Mouse (Mus musculus): ENCODE results near the gene Plxnd1. TPM values are rescaled to one million over a fixed set of nuclear protein-coding genes. Genes with fewer than 3 reads are reported as not detected.

Gene Plxnd1
- polyA plus RNA-seq, 1 experiment from 2014 or later = 45.2 TPM

DNA sequence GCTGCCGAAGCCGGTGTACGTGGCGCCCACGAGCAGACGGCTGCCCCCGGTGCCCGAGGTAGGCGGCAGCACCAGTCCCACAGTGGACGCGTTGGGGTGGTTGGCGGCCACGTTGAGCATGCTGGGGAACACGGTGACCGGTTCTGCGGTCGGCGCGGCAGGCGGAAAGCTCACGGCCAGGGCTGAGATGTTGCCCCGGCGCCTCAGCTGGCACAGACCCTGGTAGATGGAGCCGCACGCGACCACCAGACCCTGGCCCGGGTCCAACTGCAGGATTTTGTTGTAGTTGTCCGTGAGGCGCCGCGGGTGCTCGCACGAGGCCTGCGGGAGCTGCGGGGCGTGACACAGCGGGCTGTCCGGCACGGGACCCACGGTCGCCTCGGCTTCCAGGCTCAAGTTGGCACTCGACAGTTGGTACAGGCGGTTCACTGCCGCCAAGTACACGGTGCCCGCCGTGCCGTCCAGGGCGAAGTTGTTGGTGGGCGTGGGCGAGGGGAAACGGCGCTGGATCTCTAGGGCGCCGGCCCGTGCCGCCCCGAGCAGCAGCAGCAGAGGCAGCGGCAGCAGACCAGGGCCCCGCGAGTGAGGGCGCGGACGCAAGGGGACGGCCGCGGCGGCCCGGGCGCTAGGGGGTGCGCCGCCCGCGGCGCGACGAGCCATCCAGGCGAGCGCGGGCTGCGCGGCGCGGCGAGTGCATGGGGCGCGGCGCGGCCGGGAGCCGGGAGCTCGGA is 494 bp downstream of the Plxnd1 start:
- Histone ChIP-seq H3K27ac (ENCODE audit: low read length) (peak overlapping the region; percentile 89), H3K4me2 (ENCODE audit: low read depth, low read length) (peak overlapping the region; percentile 81), H3K9ac (ENCODE audit: low read length) (peak overlapping the region; percentile 84), H3K27me3 (ENCODE audit: control insufficient read depth, insufficient read depth, low read depth, low read length) (peaks cover 9% of the 10 kb centered on the region; the same call in 1 of the 2 replicates), H3K4me3 (ENCODE audit: low read length) (peak overlapping the region; percentile 80), H3K9me3 (ENCODE audit: control insufficient read depth, low read length) (no peaks in the 10 kb centered on the region), H3K4me1 (replicated peaks; ENCODE audit: control insufficient read depth, insufficient read depth, low read length) (peaks cover 64% of the 10 kb centered on the region), H3K36me3 (ENCODE audit: control insufficient read depth, insufficient read depth, low read length) (peaks cover 2% of the 10 kb centered on the region; the same call in 1 of the 2 replicates)
- ATAC-seq (ENCODE audit: low read depth) = no peak
- WGBS = under 1% methylated on average over 69 of the region's 93 CpGs

DNA sequence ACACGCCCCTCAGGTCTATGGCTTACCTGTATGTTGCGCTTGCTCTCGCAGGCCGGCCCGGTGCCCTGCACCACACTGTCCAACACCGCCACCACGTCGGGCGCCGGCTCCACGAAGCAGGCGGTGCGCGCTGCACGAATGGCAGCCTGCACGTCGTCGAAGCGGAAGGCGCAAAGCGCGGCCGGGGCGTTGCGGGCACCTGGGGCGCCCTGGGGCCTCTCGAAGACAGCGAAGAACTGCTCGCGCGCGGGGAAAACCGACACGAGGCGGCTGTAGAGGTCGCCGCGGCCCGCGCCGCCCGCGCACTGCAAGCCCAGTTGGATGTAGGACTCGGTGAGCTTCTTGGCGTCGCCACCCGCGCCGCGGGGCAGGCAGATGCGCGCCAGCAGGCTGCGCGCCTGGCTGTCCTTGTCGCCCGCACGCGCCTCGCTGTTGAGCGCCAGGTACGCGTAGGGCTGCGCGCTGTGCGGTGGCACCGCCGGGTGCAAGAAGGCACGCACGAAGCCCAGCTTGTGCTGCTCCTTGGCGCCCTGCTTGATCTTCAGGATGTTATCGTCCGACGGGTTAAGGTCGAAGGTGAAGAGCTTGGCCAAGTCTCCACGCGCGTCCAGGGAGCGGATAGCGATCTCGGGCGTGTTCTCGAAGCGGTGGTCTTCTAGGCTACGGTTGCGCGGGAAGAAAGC is 1.2 kb downstream of the Plxnd1 start:
- WGBS = under 1% methylated on average over 82 of the region's 86 CpGs

DNA sequence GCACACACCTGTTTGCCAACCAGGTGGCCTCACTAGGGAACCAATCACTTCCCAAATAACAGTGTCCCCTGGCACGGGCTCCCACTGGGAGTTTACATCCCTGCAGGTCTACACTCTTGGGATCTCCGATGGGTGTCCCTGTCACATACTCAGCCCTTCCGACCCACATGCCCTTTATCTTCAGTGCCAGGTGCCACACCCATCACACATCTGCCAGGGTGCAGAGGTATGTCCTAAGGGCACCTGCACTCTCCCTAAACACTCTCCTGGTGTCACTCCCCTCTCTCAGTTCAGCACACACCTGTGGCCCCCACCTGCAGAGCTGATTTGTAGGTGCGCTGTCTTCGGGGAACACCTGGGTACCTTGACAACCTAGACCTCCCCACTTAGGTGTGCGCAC is 1.8 kb downstream of the Plxnd1 start:
- no peak for ATAC-seq (ENCODE audit: low read depth)
- Histone ChIP-seq H3K4me3 (ENCODE audit: low read length) (peak overlapping the region; percentile 80), H3K9me3 (ENCODE audit: control insufficient read depth, low read length) (no peaks in the 10 kb centered on the region), H3K27ac (ENCODE audit: low read length) (peak overlapping the region; percentile 6; the same call in 1 of the 2 replicates), H3K27me3 (ENCODE audit: control insufficient read depth, insufficient read depth, low read depth, low read length) (peaks cover 9% of the 10 kb centered on the region; the same call in 1 of the 2 replicates), H3K9ac (ENCODE audit: low read length) (peak overlapping the region; percentile 84), H3K36me3 (ENCODE audit: control insufficient read depth, insufficient read depth, low read length) (peaks cover 2% of the 10 kb centered on the region; the same call in 1 of the 2 replicates), H3K4me2 (ENCODE audit: low read depth, low read length) (peak overlapping the region; percentile 81), H3K4me1 (replicated peaks; ENCODE audit: control insufficient read depth, insufficient read depth, low read length) (peaks cover 64% of the 10 kb centered on the region)
- WGBS = 20% methylated on average over 6 of the region's 6 CpGs

More for the DNA sequence above, 1.2 kb downstream of the Plxnd1 start:
- H3K4me3 ChIP-seq (ENCODE audit: low read length) = peak overlapping the region; percentile 80
- peaks cover 9% of the 10 kb centered on the region; the same call in 1 of the 2 replicates for H3K27me3 ChIP-seq (ENCODE audit: control insufficient read depth, insufficient read depth, low read depth, low read length)
- H3K9ac ChIP-seq (ENCODE audit: low read length) = peak overlapping the region; percentile 84
- H3K36me3 ChIP-seq (ENCODE audit: control insufficient read depth, insufficient read depth, low read length) = peaks cover 2% of the 10 kb centered on the region; the same call in 1 of the 2 replicates
- H3K27ac ChIP-seq (ENCODE audit: low read length) = peak overlapping the region; percentile 89
- ATAC-seq (ENCODE audit: low read depth) = no peak
- peak overlapping the region; percentile 81 for H3K4me2 ChIP-seq (ENCODE audit: low read depth, low read length)
- H3K4me1 ChIP-seq (replicated peaks; ENCODE audit: control insufficient read depth, insufficient read depth, low read length) = peaks cover 68% of the 10 kb centered on the region
- no peaks in the 10 kb centered on the region for H3K9me3 ChIP-seq (ENCODE audit: control insufficient read depth, low read length)

DNA sequence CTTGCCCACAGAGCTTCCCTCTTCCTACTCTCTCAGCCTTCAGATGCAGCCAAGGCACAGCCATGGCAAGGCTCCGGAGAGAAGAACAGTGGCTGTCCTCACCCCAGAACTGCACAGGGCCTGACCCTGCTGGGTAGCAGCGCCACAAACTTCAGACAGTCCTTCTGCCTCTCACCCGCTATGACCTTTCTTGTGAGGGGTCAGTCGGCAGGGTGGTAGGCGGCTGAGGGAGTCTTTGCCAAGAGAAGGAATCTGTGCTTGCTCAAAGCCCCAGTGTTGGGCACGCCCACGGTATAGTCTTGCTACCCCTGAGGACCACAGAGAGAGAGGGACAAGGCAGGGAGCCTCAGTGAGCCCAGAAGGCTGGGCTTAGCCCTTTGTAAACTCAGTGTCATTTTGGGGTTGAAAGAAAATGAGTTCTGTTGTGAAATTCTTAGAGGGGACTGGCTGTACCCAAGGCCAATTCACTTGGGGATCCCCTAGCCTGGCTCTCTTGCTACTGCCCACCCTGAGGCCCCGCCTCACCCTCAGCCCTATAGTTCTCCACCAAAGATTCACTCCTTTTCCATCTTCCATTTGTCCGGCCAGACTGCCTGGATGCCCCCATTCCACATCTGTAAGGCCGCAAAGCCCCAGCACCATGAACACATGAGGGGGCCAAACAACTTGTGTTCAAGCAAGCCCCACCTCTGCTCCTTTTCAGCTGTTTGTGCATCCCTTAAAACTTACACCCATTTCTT is 2.8 kb downstream of the Plxnd1 start:
- Histone ChIP-seq H3K4me3 (ENCODE audit: low read length) (peak overlapping the region; percentile 80), H3K9ac (ENCODE audit: low read length) (peak overlapping the region; percentile 84), H3K4me1 (replicated peaks; ENCODE audit: control insufficient read depth, insufficient read depth, low read length) (peaks cover 66% of the 10 kb centered on the region), H3K36me3 (ENCODE audit: control insufficient read depth, insufficient read depth, low read length) (peaks cover 2% of the 10 kb centered on the region; the same call in 1 of the 2 replicates), H3K27ac (ENCODE audit: low read length) (peak overlapping the region; percentile 85), H3K4me2 (ENCODE audit: low read depth, low read length) (peak overlapping the region; percentile 81), H3K9me3 (ENCODE audit: control insufficient read depth, low read length) (no peaks in the 10 kb centered on the region), H3K27me3 (ENCODE audit: control insufficient read depth, insufficient read depth, low read depth, low read length) (peaks cover 9% of the 10 kb centered on the region; the same call in 1 of the 2 replicates)
- no peak for ATAC-seq (ENCODE audit: low read depth)
- WGBS = 25% methylated on average over 10 of the region's 10 CpGs

DNA sequence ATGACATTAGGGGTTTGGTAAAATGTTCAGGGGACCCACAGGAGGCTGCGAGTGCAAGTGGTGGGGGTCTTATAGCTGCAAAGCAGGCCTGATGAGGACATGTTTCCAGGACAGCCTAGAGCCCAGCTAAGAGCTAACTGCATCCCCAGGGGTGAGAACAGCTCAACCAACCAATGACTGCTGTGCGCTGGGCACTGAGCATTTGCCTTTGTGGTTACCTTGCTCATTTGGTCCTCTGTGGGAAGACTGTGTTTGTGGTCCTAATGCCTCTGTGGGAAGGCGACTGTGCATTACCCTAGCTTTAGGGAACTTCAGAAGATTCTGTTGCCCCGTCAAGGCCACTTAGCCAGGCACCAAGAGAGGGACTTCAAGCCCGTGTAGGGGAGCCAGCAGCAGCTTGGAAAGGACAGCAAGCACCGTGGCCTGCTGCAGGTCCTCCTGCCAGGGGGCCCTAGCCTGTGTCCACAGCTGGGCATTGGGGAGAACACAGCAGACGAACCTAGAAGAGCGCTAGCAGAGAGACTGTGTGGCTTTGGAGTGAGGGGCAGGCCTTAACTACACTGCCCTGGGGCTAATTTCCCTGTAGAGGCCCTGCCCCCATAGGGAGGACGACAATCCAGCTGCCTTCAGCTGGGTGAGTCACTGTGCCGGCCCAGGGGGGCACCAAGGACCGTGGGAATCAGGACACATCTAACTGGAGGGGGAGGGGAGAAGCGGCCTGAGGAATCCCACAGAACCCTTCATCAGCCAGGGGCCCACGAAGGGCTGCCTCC is 3.5 kb downstream of the Plxnd1 start:
- Histone ChIP-seq H3K4me3 (ENCODE audit: low read length) (peak overlapping the region; percentile 80), H3K9me3 (ENCODE audit: control insufficient read depth, low read length) (no peaks in the 10 kb centered on the region), H3K4me2 (ENCODE audit: low read depth, low read length) (peak overlapping the region; percentile 81), H3K27ac (ENCODE audit: low read length) (peak overlapping the region; percentile 85), H3K36me3 (ENCODE audit: control insufficient read depth, insufficient read depth, low read length) (peaks cover 2% of the 10 kb centered on the region; the same call in 1 of the 2 replicates), H3K4me1 (replicated peaks; ENCODE audit: control insufficient read depth, insufficient read depth, low read length) (peaks cover 68% of the 10 kb centered on the region), H3K27me3 (ENCODE audit: control insufficient read depth, insufficient read depth, low read depth, low read length) (peaks cover 9% of the 10 kb centered on the region; the same call in 1 of the 2 replicates), H3K9ac (ENCODE audit: low read length) (peak overlapping the region; percentile 84)
- WGBS = 25% methylated on average over 13 of the region's 13 CpGs
- ATAC-seq (ENCODE audit: low read depth) = peak; percentile 6; the same call in 1 of the 2 replicates

DNA sequence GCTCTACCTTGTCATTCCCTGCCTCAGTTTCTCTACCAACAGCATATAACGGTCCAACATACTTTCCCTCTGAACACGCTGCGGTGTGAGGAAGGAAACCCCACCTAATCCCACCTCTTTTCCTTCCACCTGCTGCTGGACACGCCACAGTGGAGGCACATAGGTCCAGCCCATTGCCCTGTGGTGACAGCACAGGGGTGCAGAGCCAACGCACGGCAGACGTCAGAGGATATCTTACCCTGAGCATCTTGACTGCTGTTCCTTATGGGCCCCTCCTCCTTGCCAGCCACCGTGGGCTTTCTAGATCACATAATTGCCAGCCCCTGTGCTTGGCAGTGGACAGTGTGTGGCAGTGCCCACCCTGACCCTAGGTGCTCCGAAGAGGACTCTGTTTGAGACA is 4.3 kb downstream of the Plxnd1 start:
- Histone ChIP-seq H3K27me3 (ENCODE audit: control insufficient read depth, insufficient read depth, low read depth, low read length) (peaks cover 9% of the 10 kb centered on the region; the same call in 1 of the 2 replicates), H3K36me3 (ENCODE audit: control insufficient read depth, insufficient read depth, low read length) (peaks cover 2% of the 10 kb centered on the region; the same call in 1 of the 2 replicates), H3K4me2 (ENCODE audit: low read depth, low read length) (peak overlapping the region; percentile 81), H3K27ac (ENCODE audit: low read length) (no peak overlapping the region), H3K9me3 (ENCODE audit: control insufficient read depth, low read length) (no peaks in the 10 kb centered on the region), H3K4me3 (ENCODE audit: low read length) (peak overlapping the region; percentile 80), H3K9ac (ENCODE audit: low read length) (peak overlapping the region; percentile 84), H3K4me1 (replicated peaks; ENCODE audit: control insufficient read depth, insufficient read depth, low read length) (peaks cover 68% of the 10 kb centered on the region)
- ATAC-seq (ENCODE audit: low read depth) = no peak
- WGBS = 68% methylated on average over 9 of the region's 9 CpGs

DNA sequence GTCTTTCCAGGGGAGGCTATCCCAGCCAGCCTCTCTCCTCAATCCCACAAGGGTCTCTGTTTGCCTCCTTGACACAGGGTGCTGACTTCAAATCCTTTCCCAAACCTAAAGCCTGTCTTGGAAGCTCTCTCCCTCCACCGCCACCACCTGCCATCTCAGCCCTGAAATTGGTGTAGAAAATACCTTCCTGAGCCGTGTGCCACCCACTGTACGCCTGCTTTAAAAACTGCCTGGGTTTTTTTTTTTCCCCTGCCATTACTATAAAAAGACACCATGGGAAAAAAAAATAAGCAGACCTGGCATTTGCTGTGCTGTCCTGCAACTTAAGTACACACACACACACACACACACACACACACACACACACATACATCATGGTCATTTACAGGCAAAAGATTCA is 4.7 kb downstream of the Plxnd1 start:
- Histone ChIP-seq H3K4me3 (ENCODE audit: low read length) (peak overlapping the region; percentile 80), H3K36me3 (ENCODE audit: control insufficient read depth, insufficient read depth, low read length) (peaks cover 2% of the 10 kb centered on the region; the same call in 1 of the 2 replicates), H3K9ac (ENCODE audit: low read length) (peak overlapping the region; percentile 84), H3K4me1 (replicated peaks; ENCODE audit: control insufficient read depth, insufficient read depth, low read length) (peaks cover 71% of the 10 kb centered on the region), H3K9me3 (ENCODE audit: control insufficient read depth, low read length) (no peaks in the 10 kb centered on the region), H3K4me2 (ENCODE audit: low read depth, low read length) (peak overlapping the region; percentile 81), H3K27me3 (ENCODE audit: control insufficient read depth, insufficient read depth, low read depth, low read length) (peaks cover 9% of the 10 kb centered on the region; the same call in 1 of the 2 replicates), H3K27ac (ENCODE audit: low read length) (no peak overlapping the region)
- ATAC-seq (ENCODE audit: low read depth) = no peak
- 74% methylated on average over 3 of the region's 3 CpGs for WGBS

DNA sequence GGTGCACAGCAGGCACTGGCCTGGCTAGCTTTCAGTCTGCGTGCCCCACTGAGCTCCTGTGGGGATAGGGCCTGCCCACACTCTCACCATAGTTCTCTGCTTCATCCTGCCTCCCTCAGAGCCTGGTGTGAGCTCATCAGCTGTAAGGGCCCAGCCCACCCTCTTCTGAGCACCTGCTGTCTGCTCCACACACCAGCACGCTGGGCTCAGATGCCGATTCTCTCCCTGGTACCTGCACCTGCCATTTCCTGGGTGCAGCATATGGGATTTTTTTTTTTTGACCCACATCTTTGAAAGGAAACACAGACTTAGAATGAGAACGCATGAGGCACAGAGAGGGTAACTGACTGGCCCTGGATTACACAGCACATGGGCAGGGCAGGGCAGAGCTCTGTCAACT is 5.2 kb downstream of the Plxnd1 start:
- peaks cover 76% of the 10 kb centered on the region for H3K4me1 ChIP-seq (replicated peaks; ENCODE audit: control insufficient read depth, insufficient read depth, low read length)
- 69% methylated on average over 4 of the region's 4 CpGs for WGBS

More for the DNA sequence above, 5.2 kb downstream of the Plxnd1 start:
- H3K4me3 ChIP-seq (ENCODE audit: low read length) = peak overlapping the region; percentile 80
- peaks cover 9% of the 10 kb centered on the region; the same call in 1 of the 2 replicates for H3K27me3 ChIP-seq (ENCODE audit: control insufficient read depth, insufficient read depth, low read depth, low read length)
- H3K36me3 ChIP-seq (ENCODE audit: control insufficient read depth, insufficient read depth, low read length) = peaks cover 2% of the 10 kb centered on the region; the same call in 1 of the 2 replicates
- no peaks in the 10 kb centered on the region for H3K9me3 ChIP-seq (ENCODE audit: control insufficient read depth, low read length)
- peak overlapping the region; percentile 49; the same call in 1 of the 2 replicates for H3K9ac ChIP-seq (ENCODE audit: low read length)
- peak overlapping the region; percentile 81 for H3K4me2 ChIP-seq (ENCODE audit: low read depth, low read length)
- ATAC-seq (ENCODE audit: low read depth) = no peak
- no peak overlapping the region for H3K27ac ChIP-seq (ENCODE audit: low read length)
